Mouse (Mus musculus): ENCODE data around the gene Foxd3. TPM values are rescaled to one million over a fixed set of nuclear protein-coding genes. Genes with fewer than 3 reads are reported as not detected.
"Not testable (repeated sequence)": the region's sequence is repeated elsewhere in the genome, so short reads cannot be mapped to it uniquely, and the experiment has no call there.

The Foxd3 gene
- polyA plus RNA-seq, 1 experiment = 1.8 TPM

GRCm38 (mm10) chr4:99636711-99637110, 19.4 kb upstream of the Foxd3 start:
- WGBS = 86% methylated on average over 4 of the region's 4 CpGs
- Histone ChIP-seq H3K27me3 (ENCODE audit: control insufficient read depth, insufficient read depth, low read length) (no peaks in the 10 kb centered on the region), H3K4me3 (ENCODE audit: control insufficient read depth, insufficient read depth, low read length) (no peak overlapping the region), H3K4me1 (replicated peaks; ENCODE audit: control insufficient read depth, insufficient read depth, low read length) (no peaks in the 10 kb centered on the region), H3K36me3 (ENCODE audit: control insufficient read depth, insufficient read depth, low read length) (no peaks in the 10 kb centered on the region), H3K27ac (ENCODE audit: control insufficient read depth, insufficient read depth, low read length) (no peak overlapping the region)
- DNase-seq = no peak
- TF ChIP-seq CTCF (IDR thresholded peaks at IDR 0.05; ENCODE audit: borderline replicate concordance, control insufficient read depth, extremely low read depth, insufficient read depth, low read length, poor library complexity) (no peak), POLR2A (IDR thresholded peaks at IDR 0.05; ENCODE audit: control insufficient read depth, extremely low read depth, insufficient read depth, low read length, poor library complexity) (no peak)

GRCm38 (mm10) chr4:99640619-99641018, 15.5 kb upstream of the Foxd3 start:
- H3K36me3 ChIP-seq (ENCODE audit: control insufficient read depth, insufficient read depth, low read length); H3K27me3 ChIP-seq (ENCODE audit: control insufficient read depth, insufficient read depth, low read length); DNase-seq; H3K27ac ChIP-seq (ENCODE audit: control insufficient read depth, insufficient read depth, low read length); H3K4me3 ChIP-seq (ENCODE audit: control insufficient read depth, insufficient read depth, low read length); H3K4me1 ChIP-seq (replicated peaks; ENCODE audit: control insufficient read depth, insufficient read depth, low read length): not testable (repeated sequence)
- WGBS = 92% methylated on average over 5 of the region's 5 CpGs

GRCm38 (mm10) chr4:99641920-99642319, 14.2 kb upstream of the Foxd3 start:
- H3K4me3 ChIP-seq (ENCODE audit: control insufficient read depth, insufficient read depth, low read length) = no peak overlapping the region
- no peaks in the 10 kb centered on the region for H3K36me3 ChIP-seq (ENCODE audit: control insufficient read depth, insufficient read depth, low read length)
- TF ChIP-seq CTCF (IDR thresholded peaks at IDR 0.05; ENCODE audit: borderline replicate concordance, control insufficient read depth, extremely low read depth, insufficient read depth, low read length, poor library complexity) (no peak), POLR2A (IDR thresholded peaks at IDR 0.05; ENCODE audit: control insufficient read depth, extremely low read depth, insufficient read depth, low read length, poor library complexity) (no peak)
- no peak for DNase-seq
- H3K4me1 ChIP-seq (replicated peaks; ENCODE audit: control insufficient read depth, insufficient read depth, low read length) = no peaks in the 10 kb centered on the region
- H3K27me3 ChIP-seq (ENCODE audit: control insufficient read depth, insufficient read depth, low read length) = no peaks in the 10 kb centered on the region
- 61% methylated on average over 3 of the region's 3 CpGs for WGBS
- H3K27ac ChIP-seq (ENCODE audit: control insufficient read depth, insufficient read depth, low read length) = no peak overlapping the region

GRCm38 (mm10) chr4:99645560-99645959, 10.5 kb upstream of the Foxd3 start:
- H3K4me1 ChIP-seq (replicated peaks; ENCODE audit: control insufficient read depth, insufficient read depth, low read length) = no peaks in the 10 kb centered on the region
- H3K27me3 ChIP-seq (ENCODE audit: control insufficient read depth, insufficient read depth, low read length) = peaks cover 9% of the 10 kb centered on the region; the same call in 1 of the 2 replicates
- DNase-seq = no peak
- TF ChIP-seq POLR2A (IDR thresholded peaks at IDR 0.05; ENCODE audit: control insufficient read depth, extremely low read depth, insufficient read depth, low read length, poor library complexity) (no peak), CTCF (IDR thresholded peaks at IDR 0.05; ENCODE audit: borderline replicate concordance, control insufficient read depth, extremely low read depth, insufficient read depth, low read length, poor library complexity) (no peak)
- H3K4me3 ChIP-seq (ENCODE audit: control insufficient read depth, insufficient read depth, low read length) = no peak overlapping the region
- H3K27ac ChIP-seq (ENCODE audit: control insufficient read depth, insufficient read depth, low read length) = no peak overlapping the region
- no peaks in the 10 kb centered on the region for H3K36me3 ChIP-seq (ENCODE audit: control insufficient read depth, insufficient read depth, low read length)
- 88% methylated on average over 4 of the region's 4 CpGs for WGBS

- no peak for DNase-seq
- Histone ChIP-seq H3K4me1 (replicated peaks; ENCODE audit: control insufficient read depth, insufficient read depth, low read length) (no peaks in the 10 kb centered on the region; the same call in 1 of the 2 replicates), H3K4me3 (ENCODE audit: control insufficient read depth, insufficient read depth, low read length) (no peak overlapping the region), H3K27me3 (ENCODE audit: control insufficient read depth, insufficient read depth, low read length) (peaks cover 28% of the 10 kb centered on the region), H3K36me3 (ENCODE audit: control insufficient read depth, insufficient read depth, low read length) (no peaks in the 10 kb centered on the region), H3K27ac (ENCODE audit: control insufficient read depth, insufficient read depth, low read length) (no peak overlapping the region)
- 17% methylated on average over 44 of the region's 44 CpGs for WGBS
- TF ChIP-seq CTCF (IDR thresholded peaks at IDR 0.05; ENCODE audit: borderline replicate concordance, control insufficient read depth, extremely low read depth, insufficient read depth, low read length, poor library complexity) = no peak
- no peak for TF ChIP-seq POLR2A (IDR thresholded peaks at IDR 0.05; ENCODE audit: control insufficient read depth, extremely low read depth, insufficient read depth, low read length, poor library complexity)
Observed at GRCm38 (mm10) chr4:99650088-99650944, 5.8 kb upstream of the Foxd3 start.

GRCm38 (mm10) chr4:99650945-99651690, 5.0 kb upstream of the Foxd3 start:
- Histone ChIP-seq H3K27me3 (ENCODE audit: control insufficient read depth, insufficient read depth, low read length) (peaks cover 30% of the 10 kb centered on the region), H3K4me1 (replicated peaks; ENCODE audit: control insufficient read depth, insufficient read depth, low read length) (no peaks in the 10 kb centered on the region; the same call in 1 of the 2 replicates), H3K4me3 (ENCODE audit: control insufficient read depth, insufficient read depth, low read length) (no peak overlapping the region), H3K27ac (ENCODE audit: control insufficient read depth, insufficient read depth, low read length) (no peak overlapping the region), H3K36me3 (ENCODE audit: control insufficient read depth, insufficient read depth, low read length) (no peaks in the 10 kb centered on the region)
- WGBS = 6% methylated on average over 59 of the region's 59 CpGs
- TF ChIP-seq CTCF (IDR thresholded peaks at IDR 0.05; ENCODE audit: borderline replicate concordance, control insufficient read depth, extremely low read depth, insufficient read depth, low read length, poor library complexity) = no peak
- DNase-seq = no peak
